Mouse (Mus musculus) liver, embryonic 16.5 days (tissue): Measurements from ENCODE around the gene Cacna2d3. TPM values are rescaled to one million over a fixed set of nuclear protein-coding genes. Genes with fewer than 3 reads are reported as not detected.

Source experiments
- ATAC-seq: fragments of 200-750 bp; cut with Nextera tagmentation; 2 replicates; pipeline ENCODE4 v1.8.0; 2017; ENCODE audit warnings: low read depth, mild to moderate bottlenecking, moderate number of reproducible peaks, moderate library complexity
- H3K27ac ChIP-seq: fragments of 300-500 bp; sonication (generic); 2 replicates; pipeline ENCODE4 v1.5.1; 2014; ENCODE audit warnings: mild to moderate bottlenecking, low read length
- H3K27me3 ChIP-seq: fragments of 300-500 bp; sonication (generic); 2 replicates; pipeline ENCODE4 v1.6.1; 2014; ENCODE audit warnings: low read depth, low read length, mixed read lengths; ENCODE audit not compliant: control insufficient read depth, insufficient read depth
- H3K36me3 ChIP-seq: fragments of 300-500 bp; sonication (generic); 2 replicates; pipeline ENCODE4 v1.6.1; 2014; ENCODE audit warnings: mild to moderate bottlenecking; ENCODE audit not compliant: control insufficient read depth, insufficient read depth
- H3K4me1 ChIP-seq: fragments of 300-500 bp; sonication (generic); 2 replicates; pipeline ENCODE4 v1.6.1; 2014; ENCODE audit warnings: low read depth, low read length, mixed read lengths; ENCODE audit not compliant: control insufficient read depth
- H3K4me2 ChIP-seq: fragments of 300-500 bp; sonication (generic); 2 replicates; pipeline ENCODE4 v1.6.1; 2014; ENCODE audit warnings: low read depth, low read length, mixed read lengths
- H3K4me3 ChIP-seq: fragments of 300-500 bp; sonication (generic); 2 replicates; pipeline ENCODE4 v1.5.1; 2014; ENCODE audit warnings: low read depth, mild to moderate bottlenecking, low read length
- H3K9ac ChIP-seq: fragments of 300-500 bp; sonication (generic); 2 replicates; pipeline ENCODE4 v1.6.1; 2014; ENCODE audit warnings: low read depth, low read length
- H3K9me3 ChIP-seq: fragments of 300-500 bp; sonication (generic); replicated peaks from 2 replicates; pipeline ENCODE4 v1.6.1; 2016; ENCODE audit warnings: low read length; ENCODE audit not compliant: control insufficient read depth
- WGBS: fragments of 180-500 bp; shearing (Covaris S2); extraction: QIAGEN DNeasy Blood & Tissue Kit; methylation state at CpG from one replicate; pipeline ENCODE4 v1.1.7; 2014; ENCODE audit not compliant: insufficient replicate concordance; 5-methylcytosine and 5-hydroxymethylcytosine counted together
- polyA plus RNA-seq: library from polyadenylated mRNA; unstranded; fragments of >200 nt; fragmentation: Nextera tagmentation; extraction: Ambion mirVana; gene quantifications from 2 replicates; pipeline ENCODE4 v1.2.1, GENCODE M21; 2015

Cacna2d3 gene
- polyA plus RNA-seq, 1 experiment from 2014 or later, result 0.02 TPM

GRCm38 (mm10) chr14:28953409-28953808, 768.3 kb downstream of the Cacna2d3 start:
- no peaks in the 10 kb centered on the region for H3K36me3 ChIP-seq
- WGBS, result 30% methylated on average over 5 of the region's 5 CpGs
- no peak for ATAC-seq
- H3K27ac ChIP-seq, result no peak overlapping the region
- no peaks in the 10 kb centered on the region for H3K4me1 ChIP-seq
- H3K4me3 ChIP-seq, result no peak overlapping the region
- no peaks in the 10 kb centered on the region for H3K9me3 ChIP-seq
- H3K27me3 ChIP-seq, result no peaks in the 10 kb centered on the region
- H3K9ac ChIP-seq, result no peak overlapping the region
- H3K4me2 ChIP-seq, result no peak overlapping the region

- H3K36me3 ChIP-seq, result no peaks in the 10 kb centered on the region
- H3K4me1 ChIP-seq, result no peaks in the 10 kb centered on the region
- ATAC-seq, result no peak
- H3K9ac ChIP-seq, result no peak overlapping the region
- H3K4me2 ChIP-seq, result no peak overlapping the region
- 50% methylated on average over 2 of the region's 2 CpGs for WGBS
- no peak overlapping the region for H3K27ac ChIP-seq
- H3K4me3 ChIP-seq, result no peak overlapping the region
- no peaks in the 10 kb centered on the region for H3K27me3 ChIP-seq
- no peaks in the 10 kb centered on the region for H3K9me3 ChIP-seq
Observed at GRCm38 (mm10) chr14:28950499-28950898, 771.2 kb downstream of the Cacna2d3 start.

GRCm38 (mm10) chr14:28949785-28950184, 771.9 kb downstream of the Cacna2d3 start:
- H3K4me2 ChIP-seq, result no peak overlapping the region
- H3K4me1 ChIP-seq, result no peaks in the 10 kb centered on the region
- no peak overlapping the region for H3K4me3 ChIP-seq
- 50% methylated on average over 1 of the region's 1 CpGs for WGBS
- H3K9me3 ChIP-seq, result no peaks in the 10 kb centered on the region
- H3K36me3 ChIP-seq, result no peaks in the 10 kb centered on the region
- no peak overlapping the region for H3K9ac ChIP-seq
- ATAC-seq, result no peak
- no peak overlapping the region for H3K27ac ChIP-seq
- no peaks in the 10 kb centered on the region for H3K27me3 ChIP-seq

- no peaks in the 10 kb centered on the region for H3K27me3 ChIP-seq
- H3K4me2 ChIP-seq, result no peak overlapping the region
- no peak overlapping the region for H3K27ac ChIP-seq
- H3K9ac ChIP-seq, result no peak overlapping the region
- H3K4me1 ChIP-seq, result no peaks in the 10 kb centered on the region
- 66% methylated on average over 7 of the region's 7 CpGs for WGBS
- no peak for ATAC-seq
- H3K9me3 ChIP-seq, result no peaks in the 10 kb centered on the region
- H3K36me3 ChIP-seq, result no peaks in the 10 kb centered on the region
- H3K4me3 ChIP-seq, result no peak overlapping the region
Observed at GRCm38 (mm10) chr14:28948019-28948850, 773.4 kb downstream of the Cacna2d3 start.

- WGBS, result 48% methylated on average over 1 of the region's 1 CpGs
- no peaks in the 10 kb centered on the region for H3K4me1 ChIP-seq
- H3K4me3 ChIP-seq, result no peak overlapping the region
- no peak overlapping the region for H3K9ac ChIP-seq
- no peak overlapping the region for H3K4me2 ChIP-seq
- H3K27ac ChIP-seq, result no peak overlapping the region
- H3K27me3 ChIP-seq, result no peaks in the 10 kb centered on the region
- no peak for ATAC-seq
- no peaks in the 10 kb centered on the region for H3K36me3 ChIP-seq
- H3K9me3 ChIP-seq, result no peaks in the 10 kb centered on the region
Observed at GRCm38 (mm10) chr14:28932746-28933293, 788.8 kb downstream of the Cacna2d3 start.

- H3K9ac ChIP-seq, result no peak overlapping the region
- H3K4me1 ChIP-seq, result no peaks in the 10 kb centered on the region
- no peak overlapping the region for H3K4me3 ChIP-seq
- H3K27me3 ChIP-seq, result no peaks in the 10 kb centered on the region
- no peak overlapping the region for H3K4me2 ChIP-seq
- no peaks in the 10 kb centered on the region for H3K9me3 ChIP-seq
- no peak for ATAC-seq
- H3K27ac ChIP-seq, result no peak overlapping the region
- no peaks in the 10 kb centered on the region for H3K36me3 ChIP-seq
- 51% methylated on average over 12 of the region's 12 CpGs for WGBS
Observed at GRCm38 (mm10) chr14:28923180-28923961, 798.3 kb downstream of the Cacna2d3 start.

- no peak overlapping the region for H3K27ac ChIP-seq
- no peaks in the 10 kb centered on the region for H3K36me3 ChIP-seq
- no peak for ATAC-seq
- no peaks in the 10 kb centered on the region for H3K4me1 ChIP-seq
- H3K27me3 ChIP-seq, result no peaks in the 10 kb centered on the region
- H3K9ac ChIP-seq, result no peak overlapping the region
- WGBS, result 59% methylated on average over 5 of the region's 5 CpGs
- no peak overlapping the region for H3K4me3 ChIP-seq
- H3K9me3 ChIP-seq, result no peaks in the 10 kb centered on the region
- no peak overlapping the region for H3K4me2 ChIP-seq
Observed at GRCm38 (mm10) chr14:28918871-28919270, 802.8 kb downstream of the Cacna2d3 start.

GRCm38 (mm10) chr14:28915004-28915403, 806.7 kb downstream of the Cacna2d3 start:
- H3K27ac ChIP-seq, result no peak overlapping the region
- H3K9ac ChIP-seq, result no peak overlapping the region
- no peak overlapping the region for H3K4me2 ChIP-seq
- WGBS, result 38% methylated on average over 1 of the region's 1 CpGs
- no peak for ATAC-seq
- no peaks in the 10 kb centered on the region for H3K36me3 ChIP-seq
- H3K4me3 ChIP-seq, result no peak overlapping the region
- H3K9me3 ChIP-seq, result no peaks in the 10 kb centered on the region
- H3K27me3 ChIP-seq, result no peaks in the 10 kb centered on the region
- H3K4me1 ChIP-seq, result no peaks in the 10 kb centered on the region

GRCm38 (mm10) chr14:28907659-28908058, 814.0 kb downstream of the Cacna2d3 start:
- Histone ChIP-seq H3K9ac (no peak overlapping the region), H3K27me3 (no peaks in the 10 kb centered on the region), H3K9me3 (no peaks in the 10 kb centered on the region), H3K4me1 (no peaks in the 10 kb centered on the region), H3K27ac (no peak overlapping the region), H3K4me2 (no peak overlapping the region), H3K4me3 (no peak overlapping the region), H3K36me3 (no peaks in the 10 kb centered on the region)
- WGBS, result 79% methylated on average over 6 of the region's 6 CpGs
- ATAC-seq, result no peak
